Mouse (Mus musculus) lung, postnatal 25 days (tissue): Measurements from ENCODE around the gene Dab2ip.

ENCODE experiments used
- DNase-seq: peaks from one replicate; pipeline ENCODE4 v3.0.0; 2022; ENCODE audit warnings: low spot score

Dab2ip gene

GRCm38 (mm10) chr2:35557911-35558825 lies at the start of gene Dab2ip:
Gene Dab2ip, plus strand, starts transcription at chr2:35558266.
- DNase-seq = no peak

GRCm38 (mm10) chr2:35508597-35509342 lies 49.3 kb upstream of the Dab2ip start:
- no peak for DNase-seq

- no peak for DNase-seq
Observed at GRCm38 (mm10) chr2:35509343-35509667, 48.8 kb upstream of the Dab2ip start.

GRCm38 (mm10) chr2:35509888-35510287 lies 48.2 kb upstream of the Dab2ip start:
- DNase-seq = no peak

- no peak for DNase-seq
Observed at GRCm38 (mm10) chr2:35510920-35511319, 47.1 kb upstream of the Dab2ip start.

GRCm38 (mm10) chr2:35512226-35512625 lies 45.8 kb upstream of the Dab2ip start:
- no peak for DNase-seq

GRCm38 (mm10) chr2:35514051-35514892 lies 43.8 kb upstream of the Dab2ip start:
- peak; percentile 51 for DNase-seq

- DNase-seq = no peak
Observed at GRCm38 (mm10) chr2:35526612-35527242, 31.3 kb upstream of the Dab2ip start.

GRCm38 (mm10) chr2:35529086-35529485 lies 29.0 kb upstream of the Dab2ip start:
- DNase-seq = no peak

GRCm38 (mm10) chr2:35529856-35530255 lies 28.2 kb upstream of the Dab2ip start:
- no peak for DNase-seq

GRCm38 (mm10) chr2:35530732-35531131 lies 27.3 kb upstream of the Dab2ip start:
- no peak for DNase-seq

GRCm38 (mm10) chr2:35533646-35534045 lies 24.4 kb upstream of the Dab2ip start:
- no peak for DNase-seq

GRCm38 (mm10) chr2:35539276-35539972 lies 18.6 kb upstream of the Dab2ip start:
- peak; percentile 76 for DNase-seq

- DNase-seq = no peak
Observed at GRCm38 (mm10) chr2:35540798-35541197, 17.3 kb upstream of the Dab2ip start.

GRCm38 (mm10) chr2:35544717-35545116 lies 13.3 kb upstream of the Dab2ip start:
- DNase-seq = peak; percentile 51

GRCm38 (mm10) chr2:35545125-35545590 lies 12.9 kb upstream of the Dab2ip start:
- DNase-seq = no peak

- DNase-seq = no peak
Observed at GRCm38 (mm10) chr2:35546462-35546861, 11.6 kb upstream of the Dab2ip start.

- no peak for DNase-seq
Observed at GRCm38 (mm10) chr2:35549191-35549590, 8.9 kb upstream of the Dab2ip start.

- DNase-seq = no peak
Observed at GRCm38 (mm10) chr2:35550097-35550496, 8.0 kb upstream of the Dab2ip start.

- DNase-seq = no peak
Observed at GRCm38 (mm10) chr2:35556918-35557486, 1.1 kb upstream of the Dab2ip start.
